Mouse (Mus musculus) right cerebral cortex, adult 2 months (tissue): ENCODE measurements around the gene Slc9a3r2.
"Not testable (repeated sequence)": the region's sequence is repeated elsewhere in the genome, so short reads cannot be mapped to it uniquely, and the experiment has no call there.

Source experiments
- DNase-seq, 2 experiments: peaks; one replicate each; pipeline ENCODE4 v3.0.0; 2021 to 2022; ENCODE audit warnings: low spot score in 2 of 2

Slc9a3r2 gene

DNA sequence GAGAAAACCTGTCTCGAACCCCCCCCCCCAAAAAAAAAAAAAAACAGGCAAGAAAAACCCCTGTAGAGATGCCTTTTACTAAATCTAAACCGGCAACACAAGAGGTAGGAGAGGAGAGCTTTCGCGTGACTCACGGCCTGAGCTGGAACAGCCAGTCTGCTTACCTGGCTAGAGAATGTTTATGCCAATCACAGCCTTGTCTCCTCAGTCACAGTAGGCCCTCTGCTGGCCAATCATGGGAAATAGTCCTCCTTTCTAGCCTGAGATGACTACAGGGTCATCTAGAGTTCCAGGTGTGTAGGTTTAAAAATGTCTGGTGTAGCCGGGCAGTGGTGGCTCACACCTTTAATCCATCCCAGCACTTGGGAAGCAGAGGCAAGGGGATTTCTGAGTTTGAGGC is 17.3 kb upstream of the Slc9a3r2 start:
- DNase-seq: peak in 1 of 2 experiments; percentile 71

DNA sequence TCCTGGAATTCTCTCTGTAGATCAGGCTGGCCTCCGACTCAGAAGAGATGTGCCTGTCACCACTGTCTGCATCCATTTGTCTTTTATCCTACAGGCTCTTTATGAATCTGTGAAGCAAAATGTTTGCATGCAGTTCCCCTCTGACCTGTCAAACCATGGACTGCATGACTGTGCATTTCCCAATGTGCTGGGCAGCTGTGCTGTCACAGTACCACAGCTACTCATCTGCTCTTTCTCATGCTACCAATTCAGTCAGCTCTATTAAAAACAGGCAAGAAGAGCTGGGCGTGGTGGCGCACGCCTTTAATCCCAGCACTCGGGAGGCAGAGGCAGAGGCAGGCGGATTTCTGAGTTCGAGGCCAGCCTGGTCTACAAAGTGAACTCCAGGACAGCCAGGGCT is 16.9 kb upstream of the Slc9a3r2 start:
- not testable (repeated sequence) for DNase-seq

DNA sequence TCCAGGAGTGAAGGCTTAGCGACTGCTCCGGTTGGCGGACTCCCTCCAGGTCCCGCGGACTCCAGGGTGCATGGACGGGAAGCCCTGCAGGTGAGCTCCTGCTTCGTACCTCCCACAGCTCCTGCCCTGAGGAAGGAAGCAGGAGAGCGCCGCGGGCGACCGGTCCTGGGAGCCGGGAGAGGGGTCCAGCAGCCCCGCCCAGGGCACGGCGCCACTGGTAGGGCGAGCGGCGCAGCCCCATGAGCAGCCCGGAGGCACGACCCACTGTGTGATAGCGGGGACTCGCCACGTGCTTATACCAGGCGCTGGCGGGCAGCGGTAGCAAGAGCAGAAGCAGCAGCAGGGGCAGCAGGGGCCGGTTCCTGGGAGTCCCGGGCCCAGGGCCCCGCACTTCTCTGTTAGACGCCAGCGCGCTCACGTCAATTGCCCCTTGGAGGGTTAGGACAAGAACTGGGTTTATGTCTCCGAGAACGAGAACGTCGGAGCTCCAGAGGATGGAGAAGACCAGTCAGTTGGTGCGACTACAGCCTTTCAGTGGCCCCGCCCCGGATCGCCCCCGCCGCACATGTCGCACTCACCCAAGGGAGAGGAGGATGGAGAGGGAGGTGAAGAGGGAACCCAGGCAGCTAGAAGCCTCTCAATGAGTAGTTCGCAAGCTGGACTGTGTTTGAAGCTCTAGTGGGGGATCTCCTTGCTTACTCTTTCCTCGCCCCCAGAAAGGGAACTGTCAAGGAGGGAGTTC is 8.1 kb upstream of the Slc9a3r2 start, which contains the start of gene Npw:
Gene Npw (minus strand): TSS at position 441 of the 742 bp plus-strand sequence.
- no peak for DNase-seq

DNA sequence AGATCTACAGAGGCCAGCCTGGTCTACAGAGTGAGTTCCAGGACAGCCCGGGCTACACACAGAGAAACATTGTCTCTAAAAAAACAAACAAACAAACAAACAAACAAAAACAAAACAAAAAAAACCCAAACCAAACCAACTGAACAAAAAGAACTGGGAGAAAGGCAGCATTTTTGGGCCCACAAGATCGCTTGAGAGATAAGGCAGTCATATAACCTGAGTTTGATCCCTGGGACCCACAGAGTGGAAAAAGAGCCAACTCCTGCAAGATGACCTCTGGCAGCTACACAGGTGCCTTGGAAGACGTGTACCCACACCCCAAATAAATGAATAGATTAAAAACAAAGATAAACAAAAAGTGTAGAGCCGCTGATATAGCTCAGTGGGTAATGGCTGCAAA is 4.8 kb upstream of the Slc9a3r2 start:
- DNase-seq: no peak

DNA sequence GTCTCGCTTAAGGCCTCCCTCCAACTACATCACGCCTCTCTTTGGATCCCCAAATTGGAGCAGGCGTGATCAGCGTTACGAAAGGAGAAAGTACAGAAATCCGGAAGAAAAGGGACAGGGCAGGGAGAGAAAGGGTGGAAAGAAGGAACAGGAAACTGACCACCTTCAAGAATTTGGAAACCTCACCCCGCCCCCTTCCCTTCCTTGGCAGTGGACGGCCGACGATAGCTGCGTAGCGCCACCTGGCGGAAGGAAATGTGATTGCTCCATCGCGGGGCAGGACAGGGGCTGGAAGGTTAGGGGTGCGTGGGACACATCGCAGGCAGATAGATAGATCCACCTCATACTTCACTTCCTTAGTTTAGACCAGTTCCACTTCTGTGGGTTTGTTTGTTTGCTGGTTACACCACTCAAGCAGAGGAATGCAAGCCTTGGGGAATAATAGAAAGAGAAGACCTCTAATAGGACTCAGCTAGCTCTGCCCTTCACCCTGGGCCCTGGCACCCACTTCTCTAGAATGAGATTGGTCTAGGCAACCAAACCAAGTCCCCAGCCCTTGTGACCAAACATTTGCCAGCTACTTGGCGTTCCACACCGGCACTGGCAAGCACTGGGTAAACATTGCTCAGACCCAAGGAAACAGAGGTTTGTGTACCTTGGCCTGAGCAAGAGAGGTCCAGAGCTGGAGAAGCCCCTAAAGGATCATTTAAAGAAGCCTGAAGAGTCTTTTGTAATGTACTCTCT is 4.0 kb upstream of the Slc9a3r2 start:
- DNase-seq: peak; percentile 58 to 62

DNA sequence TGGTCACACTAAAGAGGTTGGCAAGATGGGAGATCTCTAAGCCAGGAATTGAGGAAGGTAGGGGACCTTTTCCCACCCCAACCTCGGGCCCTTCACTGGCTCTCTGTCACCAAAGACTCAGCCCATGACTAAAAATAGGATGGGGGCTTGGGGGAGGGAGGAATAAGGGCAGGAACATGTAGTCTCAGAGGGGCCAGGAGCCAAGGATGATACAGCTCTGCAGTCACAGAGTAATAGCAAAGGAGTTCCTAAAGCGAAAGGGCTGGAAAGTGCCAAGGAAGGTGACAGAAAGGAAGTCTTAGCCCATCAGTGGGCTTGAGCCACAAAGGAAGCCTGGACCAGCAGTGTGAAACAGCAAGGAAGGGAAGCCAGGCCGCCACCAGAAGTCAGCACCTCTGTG is 1.7 kb upstream of the Slc9a3r2 start:
- DNase-seq: no peak

DNA sequence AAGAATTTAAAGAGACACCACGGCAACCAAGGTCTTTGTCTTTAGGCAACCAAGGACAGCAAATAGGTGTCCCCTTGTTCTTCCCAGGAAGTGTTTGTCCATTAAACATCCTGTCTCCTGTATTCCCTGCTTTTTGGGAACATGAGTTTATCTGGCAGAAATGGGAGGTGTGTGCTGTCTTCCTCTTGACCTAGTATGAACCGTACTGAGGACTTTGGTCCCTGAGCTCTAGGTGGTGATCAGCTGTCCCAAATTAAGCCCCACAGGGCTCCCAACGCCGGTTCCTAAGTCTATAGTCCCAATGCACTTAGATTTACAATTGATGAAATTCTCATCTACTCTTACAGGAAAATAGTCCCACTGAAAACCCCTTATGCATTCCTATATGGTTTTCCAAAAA is 639 bp upstream of the Slc9a3r2 start:
- DNase-seq: no peak

DNA sequence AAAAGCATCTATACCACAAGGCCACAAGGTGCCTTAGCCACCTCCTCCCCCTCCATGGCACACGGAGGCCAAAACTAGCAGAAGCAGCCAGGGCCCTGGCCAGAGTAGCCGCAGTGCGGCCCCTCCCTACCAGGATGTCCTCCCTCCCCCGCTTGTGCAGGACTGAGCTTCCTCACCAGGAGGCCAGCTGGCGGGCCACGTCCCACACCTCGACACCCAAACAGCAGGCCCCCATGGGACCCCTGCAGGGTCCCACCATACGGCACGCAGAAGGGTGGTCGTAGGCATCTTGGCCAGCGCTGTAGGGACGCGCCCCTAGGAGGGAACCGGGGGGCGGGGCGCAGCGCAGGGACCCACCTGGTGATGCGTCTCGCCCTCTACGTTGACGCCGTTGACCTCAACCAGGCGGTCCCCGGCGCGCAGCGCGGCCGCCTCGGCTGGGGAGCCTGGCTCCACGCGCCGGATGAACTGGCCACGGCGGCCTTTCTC is 502 bp downstream of the Slc9a3r2 start:
- DNase-seq: no peak

DNA sequence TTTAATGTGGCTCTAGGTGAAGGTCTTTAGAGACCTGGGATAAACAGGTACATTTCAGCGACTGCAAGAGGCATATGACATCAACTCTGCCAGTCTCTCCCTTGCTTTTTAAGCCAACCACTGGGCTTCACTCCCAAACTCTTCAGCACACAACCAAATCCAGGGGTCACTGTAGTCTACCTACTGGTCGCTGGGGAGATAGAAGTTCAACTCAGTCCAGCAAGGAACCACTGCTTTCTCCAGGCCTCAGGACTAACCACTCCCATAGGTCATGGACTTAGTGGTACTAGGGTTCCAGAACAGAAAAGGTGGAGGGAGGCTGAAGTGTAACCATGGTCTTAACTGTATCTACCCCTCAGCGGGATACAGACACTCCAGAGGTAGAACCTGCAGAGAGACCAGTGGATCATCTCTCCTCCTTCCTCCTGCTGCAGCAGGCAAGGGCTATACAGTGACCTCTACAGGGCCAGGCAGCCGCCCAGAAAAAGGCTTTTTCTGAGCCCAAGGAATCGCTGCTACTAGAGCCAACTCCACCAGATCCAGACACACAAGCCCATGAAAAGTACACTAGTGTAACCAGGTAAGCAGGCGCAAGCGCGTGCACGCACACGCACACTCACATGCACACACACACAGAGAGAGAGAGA is 1.3 kb downstream of the Slc9a3r2 start:
- no peak for DNase-seq

DNA sequence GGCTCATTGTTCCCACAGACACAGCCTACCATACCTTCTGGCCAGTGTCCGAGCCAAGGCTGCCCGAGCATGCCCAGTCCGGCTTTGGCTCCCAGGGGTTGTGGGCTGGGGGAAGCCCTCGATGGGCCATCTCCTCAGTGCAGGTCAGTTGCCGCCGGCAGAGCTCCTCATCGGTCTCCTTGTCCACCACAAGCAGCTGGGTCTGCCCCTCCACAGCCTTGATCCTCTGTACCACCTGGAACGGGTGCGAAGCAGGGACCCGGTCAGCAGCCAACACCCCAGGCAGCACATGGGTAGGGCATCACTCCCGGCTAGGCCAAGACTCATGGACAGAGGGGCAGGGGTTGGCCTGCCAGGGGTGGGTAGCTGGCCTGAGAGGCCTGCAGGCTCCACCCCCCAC is 2.6 kb downstream of the Slc9a3r2 start:
- no peak for DNase-seq

DNA sequence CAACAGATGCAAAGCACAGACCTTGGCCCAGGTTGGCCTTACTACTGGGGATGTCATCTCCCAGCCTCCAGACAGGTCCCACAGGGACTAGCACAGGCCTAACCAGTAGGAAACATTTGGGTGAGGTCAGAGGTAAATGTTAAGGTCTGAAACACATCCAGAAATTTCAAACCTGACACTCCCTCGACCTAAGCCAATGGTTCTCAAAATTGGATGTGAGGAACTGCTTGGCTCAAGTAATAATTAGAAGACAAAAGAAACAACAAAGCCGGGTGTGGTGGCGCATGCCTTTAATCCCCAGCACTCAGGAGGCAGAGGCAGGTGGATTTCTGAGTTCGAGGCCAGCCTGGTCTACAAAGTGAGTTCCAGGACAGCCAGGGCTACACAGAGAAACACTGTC is 3.7 kb downstream of the Slc9a3r2 start:
- DNase-seq: no peak

DNA sequence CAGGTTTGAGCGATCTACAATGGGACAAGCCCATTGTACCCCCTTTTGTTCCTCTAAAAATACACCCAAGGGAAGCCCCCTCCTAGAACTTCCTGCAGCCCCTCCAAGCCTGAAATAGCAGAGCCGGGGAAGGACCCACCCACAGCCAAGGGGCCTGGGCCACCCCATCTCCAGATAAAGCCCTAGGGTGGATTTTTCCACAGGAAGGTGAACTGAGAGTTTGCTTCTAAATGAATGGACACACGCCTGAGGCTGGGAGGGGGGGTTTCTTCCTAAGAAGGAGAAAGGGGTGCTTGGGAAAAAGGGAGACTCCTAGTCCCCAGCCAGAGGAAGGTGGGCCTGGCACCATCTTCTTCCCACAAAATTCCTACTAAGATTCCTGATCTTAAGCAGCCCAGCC is 4.2 kb downstream of the Slc9a3r2 start:
- no peak for DNase-seq

DNA sequence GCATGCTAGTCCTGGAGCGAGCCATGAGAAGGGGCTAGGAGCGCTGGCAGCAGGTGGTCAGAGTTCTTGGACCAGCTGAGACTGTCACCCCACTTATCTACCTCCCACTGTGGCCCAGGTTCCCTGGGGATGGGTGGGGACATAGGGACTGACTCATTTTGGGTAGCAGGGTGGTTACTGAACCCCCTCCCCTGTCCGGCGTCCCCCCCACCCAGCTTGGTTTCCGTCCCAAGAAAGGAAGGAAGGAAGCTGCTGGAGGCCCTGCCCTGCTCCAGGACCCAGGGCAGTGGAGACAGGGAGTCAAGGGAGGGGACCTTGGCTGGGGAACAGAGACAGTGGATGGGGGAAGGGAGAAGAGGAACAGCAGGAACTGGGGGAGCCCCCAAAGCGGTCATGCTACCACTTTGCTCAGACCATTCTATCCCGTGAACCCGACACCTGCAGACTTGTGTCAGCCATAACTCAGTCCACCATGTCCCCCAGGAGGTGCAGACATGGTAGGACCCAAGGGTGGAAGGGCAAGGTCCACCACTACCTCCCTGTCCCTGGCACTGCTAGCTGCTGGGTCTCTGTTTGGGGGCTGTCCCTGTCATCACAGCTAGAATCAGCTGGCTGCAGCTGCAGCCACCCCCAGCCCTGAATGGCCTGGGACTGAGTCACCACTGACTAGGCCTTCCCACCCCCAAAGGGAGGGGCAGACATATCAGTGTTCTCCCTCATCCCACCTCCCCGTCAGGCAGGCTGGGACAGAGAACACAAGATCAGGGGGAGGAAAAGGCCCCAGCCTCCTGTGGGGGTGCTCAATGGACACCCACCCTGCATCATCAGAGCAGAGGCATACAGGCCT is 5.0 kb downstream of the Slc9a3r2 start:
- no peak for DNase-seq

DNA sequence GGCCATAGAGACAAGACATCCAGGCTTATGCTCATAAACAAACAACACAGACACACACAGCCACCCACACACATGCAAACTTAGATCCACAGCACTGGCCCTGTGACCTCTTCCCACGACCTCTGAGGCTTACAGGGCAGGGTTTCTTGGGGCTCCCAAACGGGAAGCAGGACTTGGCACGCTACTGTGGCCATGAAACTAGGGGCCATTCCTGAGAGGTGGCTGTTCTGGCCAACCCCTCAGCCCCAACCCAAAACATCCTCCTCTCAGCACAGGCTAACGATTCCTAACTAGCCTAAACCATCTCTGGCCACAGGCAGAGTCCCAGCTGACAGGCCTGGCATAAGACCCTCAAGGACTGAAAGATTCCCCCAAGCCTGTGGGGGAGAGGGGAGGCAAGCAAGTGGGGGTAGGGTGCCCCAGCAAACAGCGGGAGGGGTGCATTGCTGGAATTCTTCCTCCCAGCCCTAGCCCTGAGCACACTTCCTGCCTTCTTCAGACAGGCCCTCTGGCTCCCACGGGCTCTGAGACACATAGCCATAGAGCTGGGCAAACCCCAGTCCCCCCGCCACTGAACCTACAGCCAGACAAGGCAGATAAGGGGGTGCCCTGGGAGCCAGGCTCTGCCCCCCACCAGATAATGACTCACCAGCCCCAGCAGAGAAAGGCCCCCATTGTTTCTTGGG is 6.0 kb downstream of the Slc9a3r2 start:
- DNase-seq: no peak

DNA sequence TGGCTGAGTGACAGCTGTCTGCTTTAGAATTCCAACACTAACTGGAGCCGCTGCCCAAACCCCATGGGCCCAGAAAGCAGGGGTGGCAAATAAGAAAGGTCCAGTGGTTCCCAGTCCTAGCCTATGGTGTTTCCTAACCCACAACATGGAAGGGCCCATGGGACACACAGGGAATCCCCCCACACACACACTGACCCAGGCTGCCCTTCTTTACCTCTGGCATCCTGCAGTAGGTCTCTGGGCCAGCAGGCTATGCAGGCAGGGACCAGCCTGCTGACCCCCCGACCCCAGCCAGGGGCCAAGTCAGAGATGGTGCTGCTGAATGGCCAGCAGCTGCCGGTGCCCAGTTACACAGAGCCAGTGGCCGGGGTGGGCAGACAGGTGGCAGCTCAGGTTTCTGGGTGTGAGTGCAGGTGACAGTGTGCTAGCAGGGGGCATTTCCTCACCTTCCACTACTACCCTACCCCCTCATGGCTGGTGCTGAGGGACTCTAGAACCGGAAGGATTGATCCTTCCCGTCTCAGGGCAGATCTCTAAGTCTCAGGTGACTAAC is 7.3 kb downstream of the Slc9a3r2 start:
- no peak for DNase-seq

DNA sequence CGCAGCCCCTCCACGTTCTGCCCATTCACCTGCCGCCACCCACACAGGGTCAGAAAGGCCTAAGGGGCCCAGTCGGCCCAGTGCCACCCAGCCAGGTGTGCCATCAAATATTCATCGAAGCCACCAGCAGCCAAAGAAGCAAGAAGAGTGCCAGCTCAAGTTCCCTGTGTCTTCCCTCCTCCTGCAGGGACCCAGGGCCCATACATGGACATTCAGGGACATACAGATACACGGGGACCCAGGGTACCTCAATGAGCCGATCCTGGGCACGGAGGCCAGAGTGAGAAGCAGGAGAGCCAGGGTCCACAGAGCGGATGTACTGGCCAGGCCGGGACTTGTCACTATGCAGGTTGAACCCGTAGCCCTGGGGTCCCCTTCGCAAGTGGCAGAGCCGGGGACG is 8.2 kb downstream of the Slc9a3r2 start:
- no peak for DNase-seq

DNA sequence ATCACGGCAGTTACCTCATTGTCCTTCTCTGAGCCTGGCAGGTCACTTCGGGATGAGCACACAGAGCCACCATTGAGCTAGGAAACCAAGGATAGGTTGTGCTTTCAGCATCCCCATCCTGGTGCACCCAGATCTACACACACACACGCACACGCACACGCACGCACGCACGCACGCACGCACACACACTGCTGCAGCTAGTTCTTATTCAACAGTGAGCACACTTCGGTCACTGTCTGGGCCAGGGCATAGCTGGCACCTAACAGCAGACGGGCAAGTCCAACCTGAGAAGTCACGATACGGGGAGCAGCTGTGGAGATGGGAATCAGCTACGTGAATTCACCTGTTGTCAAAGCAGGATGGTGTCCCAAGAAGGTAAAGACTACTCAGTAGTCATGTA is 9.5 kb downstream of the Slc9a3r2 start:
- DNase-seq: no peak

DNA sequence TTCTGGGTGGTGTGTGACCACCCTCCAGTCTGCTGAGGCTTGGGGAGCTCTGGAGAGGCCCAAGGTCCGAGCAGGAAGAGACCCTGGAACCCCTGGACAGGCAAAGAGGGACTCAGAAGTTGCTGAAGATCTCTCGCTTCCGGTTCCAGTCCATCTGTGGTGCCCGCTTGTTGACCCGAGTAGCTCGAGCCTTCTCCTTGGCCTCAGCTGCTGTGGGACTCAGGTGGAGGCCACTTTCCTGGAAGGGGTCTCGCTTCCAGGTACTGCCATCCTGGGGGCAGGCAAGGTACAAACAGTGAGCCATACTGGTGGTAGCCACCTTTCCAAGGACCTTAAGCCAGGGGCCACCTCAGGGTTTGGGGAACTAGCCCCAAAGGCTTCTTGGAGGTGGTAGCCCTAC is 10.0 kb downstream of the Slc9a3r2 start:
- no peak for DNase-seq

DNA sequence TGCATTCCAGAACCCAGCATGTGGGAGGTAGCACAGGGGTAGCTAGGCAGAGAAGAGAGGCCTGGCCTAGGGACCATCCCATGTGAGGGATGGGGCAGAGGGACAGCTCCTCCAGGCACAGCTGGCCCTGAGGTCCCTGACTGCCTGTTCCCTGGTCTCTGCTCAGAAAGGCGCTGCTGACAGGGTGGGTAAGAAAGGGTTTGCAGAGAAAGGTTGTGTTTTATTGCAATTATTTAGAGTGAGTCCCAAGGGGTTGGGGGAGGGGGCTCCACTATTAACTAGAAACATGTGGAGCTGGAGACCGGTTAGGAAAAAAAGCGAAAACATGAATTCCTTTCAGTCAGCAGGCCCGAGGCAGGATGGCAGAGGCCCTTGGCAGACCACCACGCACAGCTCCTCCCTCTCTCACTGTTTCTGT is 10.5 kb downstream of the Slc9a3r2 start:
- DNase-seq: no peak

DNA sequence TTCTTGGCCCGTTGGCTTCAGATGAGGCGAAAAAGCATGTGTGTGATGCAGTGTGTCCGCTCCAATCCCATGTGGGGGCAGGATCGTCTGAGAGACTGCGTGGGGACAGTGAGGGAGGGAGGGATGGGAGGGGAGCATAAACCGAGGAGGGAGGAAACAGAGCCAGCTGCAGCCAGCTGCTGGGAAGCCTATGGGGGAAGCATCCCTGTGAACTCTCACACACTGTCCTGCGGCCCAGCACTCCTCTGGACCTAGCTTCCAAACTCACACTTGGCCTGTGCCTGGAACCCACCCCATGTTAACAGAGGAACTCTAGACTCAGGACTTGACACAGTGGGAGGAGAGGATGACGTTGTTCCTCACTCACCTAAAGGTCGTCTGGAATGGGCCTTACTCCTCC is 11.3 kb downstream of the Slc9a3r2 start:
- DNase-seq: no peak

DNA sequence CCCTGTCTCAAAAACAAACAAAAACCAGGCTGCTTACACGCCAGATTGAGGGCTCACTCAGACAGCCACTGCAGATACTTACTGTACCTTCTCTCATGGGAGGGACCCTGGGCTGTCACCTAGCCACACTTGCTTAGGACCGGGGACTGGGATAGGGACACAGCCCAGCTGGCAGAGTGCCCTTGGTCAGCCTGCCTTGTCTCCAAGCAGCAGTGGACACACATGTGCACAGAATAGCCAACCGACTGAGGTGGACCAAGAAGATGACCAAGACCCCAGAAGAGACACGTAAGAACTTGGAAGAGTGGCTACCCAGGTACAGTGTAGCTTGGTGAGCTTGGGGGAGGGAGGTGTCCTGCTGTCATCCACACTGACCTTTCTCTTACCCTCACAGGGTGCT is 11.9 kb downstream of the Slc9a3r2 start:
- no peak for DNase-seq
